Mouse (Mus musculus) kidney, embryonic 16.5 days (tissue): ENCODE results near the gene Klf7. TPM values are rescaled to one million over a fixed set of nuclear protein-coding genes. Genes with fewer than 3 reads are reported as not detected.
A peak's percentile ranks its signal among the peaks of the same experiment; 100 is the strongest.

Experiments used
- ATAC-seq: fragments of 200-750 bp; cut with Nextera tagmentation; 2 replicates; pipeline ENCODE4 v1.8.0; 2017; ENCODE audit warnings: moderate TSS enrichment; ENCODE audit not compliant: low FRiP score, low TSS enrichment
- H3K27ac ChIP-seq: fragments of 300-500 bp; sonication (generic); 2 replicates; pipeline ENCODE4 v1.5.1; 2014; ENCODE audit warnings: low read length
- H3K27me3 ChIP-seq: fragments of 300-500 bp; sonication (generic); 2 replicates; pipeline ENCODE4 v1.6.1; 2014; ENCODE audit warnings: low read length, control low read depth, mixed read lengths; ENCODE audit not compliant: insufficient read depth
- H3K36me3 ChIP-seq: fragments of 300-500 bp; sonication (generic); 2 replicates; pipeline ENCODE4 v1.6.1; 2014; ENCODE audit warnings: low read length, control low read depth, mixed read lengths; ENCODE audit not compliant: insufficient read depth
- H3K4me1 ChIP-seq: fragments of 300-500 bp; sonication (generic); 2 replicates; pipeline ENCODE4 v1.6.1; 2014; ENCODE audit warnings: low read length, control low read depth, mixed read lengths; ENCODE audit not compliant: insufficient read depth
- H3K4me2 ChIP-seq: fragments of 300-500 bp; sonication (generic); replicated peaks from 2 replicates; pipeline ENCODE4 v1.6.1; 2014; ENCODE audit warnings: low read depth, low read length
- H3K4me3 ChIP-seq: fragments of 300-500 bp; sonication (generic); 2 replicates; pipeline ENCODE4 v1.5.1; 2014; ENCODE audit warnings: mild to moderate bottlenecking, low read length
- H3K9ac ChIP-seq: fragments of 300-500 bp; sonication (generic); replicated peaks from 2 replicates; pipeline ENCODE4 v1.6.1; 2014; ENCODE audit warnings: low read length
- H3K9me3 ChIP-seq: fragments of 300-500 bp; sonication (generic); 2 replicates; pipeline ENCODE4 v1.6.1; 2016; ENCODE audit warnings: low read length, control low read depth
- WGBS: fragments of 180-500 bp; shearing (Covaris S2); extraction: QIAGEN DNeasy Blood & Tissue Kit; methylation state at CpG from one replicate; pipeline ENCODE4 v1.1.7; 2014; 5-methylcytosine and 5-hydroxymethylcytosine counted together
- microRNA-seq: library from miRNA; unstranded; fragments of <30 nt; microRNA quantifications from one replicate; pipeline ENCODE4, GENCODE M21; 2016
- polyA plus RNA-seq: library from polyadenylated mRNA; unstranded; fragments of >200 nt; fragmentation: Nextera tagmentation; extraction: Ambion mirVana; gene quantifications from 2 replicates; pipeline ENCODE4 v1.2.1, GENCODE M21; 2015

The Klf7 gene
- polyA plus RNA-seq, 1 experiment from 2014 or later, result 23.6 TPM

- no peak overlapping the region for H3K9ac ChIP-seq
- H3K9me3 ChIP-seq, result no peaks in the 10 kb centered on the region
- peaks cover 24% of the 10 kb centered on the region for H3K4me1 ChIP-seq
- 78% methylated on average over 2 of the region's 2 CpGs for WGBS
- no peak overlapping the region for H3K27ac ChIP-seq
- H3K4me3 ChIP-seq, result no peak overlapping the region
- no peaks in the 10 kb centered on the region for H3K36me3 ChIP-seq
- no peak for ATAC-seq
- no peak overlapping the region for H3K4me2 ChIP-seq
- no peaks in the 10 kb centered on the region for H3K27me3 ChIP-seq
Observed at GRCm38 (mm10) chr1:63998139-63998538, 123.9 kb downstream of the Klf7 start.

GRCm38 (mm10) chr1:63995828-63996227 is 126.3 kb downstream of the Klf7 start:
- no peak; the same call in 1 of the 2 replicates for ATAC-seq
- Histone ChIP-seq H3K4me3 (no peak overlapping the region), H3K4me2 (no peak overlapping the region), H3K9ac (no peak overlapping the region), H3K27me3 (no peaks in the 10 kb centered on the region), H3K36me3 (no peaks in the 10 kb centered on the region), H3K9me3 (no peaks in the 10 kb centered on the region), H3K27ac (peak overlapping the region; percentile 3; the same call in 1 of the 2 replicates), H3K4me1 (peaks cover 24% of the 10 kb centered on the region)
- WGBS, result 22% methylated on average over 4 of the region's 4 CpGs

GRCm38 (mm10) chr1:63995137-63995492 is 127.0 kb downstream of the Klf7 start:
- WGBS, result 57% methylated on average over 5 of the region's 5 CpGs
- H3K4me3 ChIP-seq, result no peak overlapping the region
- peak overlapping the region; percentile 38; the same call in 1 of the 2 replicates for H3K4me2 ChIP-seq
- no peaks in the 10 kb centered on the region for H3K9me3 ChIP-seq
- no peaks in the 10 kb centered on the region for H3K36me3 ChIP-seq
- H3K27me3 ChIP-seq, result no peaks in the 10 kb centered on the region
- ATAC-seq, result no peak
- H3K27ac ChIP-seq, result peak overlapping the region; percentile 25
- H3K9ac ChIP-seq, result peak overlapping the region; percentile 32; the same call in 1 of the 2 replicates
- peaks cover 24% of the 10 kb centered on the region for H3K4me1 ChIP-seq

- Histone ChIP-seq H3K27me3 (no peaks in the 10 kb centered on the region), H3K4me3 (peak overlapping the region; percentile 13; the same call in 1 of the 2 replicates), H3K27ac (peak overlapping the region; percentile 25), H3K9me3 (no peaks in the 10 kb centered on the region), H3K9ac (peak overlapping the region; percentile 32; the same call in 1 of the 2 replicates), H3K4me2 (peak overlapping the region; percentile 38), H3K36me3 (no peaks in the 10 kb centered on the region), H3K4me1 (peaks cover 24% of the 10 kb centered on the region)
- 20% methylated on average over 19 of the region's 19 CpGs for WGBS
- ATAC-seq, result peak; percentile 87
Observed at GRCm38 (mm10) chr1:63994248-63995136, 127.6 kb downstream of the Klf7 start.

GRCm38 (mm10) chr1:63992506-63992905 is 129.6 kb downstream of the Klf7 start:
- Histone ChIP-seq H3K9me3 (no peaks in the 10 kb centered on the region), H3K27ac (no peak overlapping the region), H3K27me3 (no peaks in the 10 kb centered on the region), H3K4me2 (no peak overlapping the region), H3K9ac (no peak overlapping the region), H3K36me3 (no peaks in the 10 kb centered on the region), H3K4me1 (peaks cover 29% of the 10 kb centered on the region), H3K4me3 (no peak overlapping the region)
- 67% methylated on average over 5 of the region's 5 CpGs for WGBS
- ATAC-seq, result no peak

- Histone ChIP-seq H3K9ac (no peak overlapping the region), H3K9me3 (no peaks in the 10 kb centered on the region), H3K36me3 (no peaks in the 10 kb centered on the region), H3K4me2 (no peak overlapping the region), H3K27me3 (no peaks in the 10 kb centered on the region), H3K27ac (no peak overlapping the region), H3K4me3 (no peak overlapping the region), H3K4me1 (peaks cover 25% of the 10 kb centered on the region)
- ATAC-seq, result no peak
- WGBS, result 92% methylated on average over 6 of the region's 6 CpGs
Observed at GRCm38 (mm10) chr1:63990416-63990815, 131.7 kb downstream of the Klf7 start.

GRCm38 (mm10) chr1:63980733-63981132 is 141.3 kb downstream of the Klf7 start:
- 56% methylated on average over 2 of the region's 2 CpGs for WGBS
- H3K9me3 ChIP-seq, result no peaks in the 10 kb centered on the region
- H3K27me3 ChIP-seq, result no peaks in the 10 kb centered on the region
- H3K9ac ChIP-seq, result no peak overlapping the region
- no peak for ATAC-seq
- H3K36me3 ChIP-seq, result no peaks in the 10 kb centered on the region
- no peak overlapping the region for H3K4me2 ChIP-seq
- H3K4me3 ChIP-seq, result no peak overlapping the region
- H3K4me1 ChIP-seq, result no peaks in the 10 kb centered on the region
- H3K27ac ChIP-seq, result no peak overlapping the region

Small RNA genes lying within 50 kb of the gene (microRNA-seq; reads per million reads assigned to microRNA genes)
- not detected for gene Mir6899
